Mouse (Mus musculus): Measurements from ENCODE around the gene Rgl1. TPM values are rescaled to one million over a fixed set of nuclear protein-coding genes. Genes with fewer than 3 reads are reported as not detected.

Gene Rgl1
- polyA plus RNA-seq, 1 experiment = 3.0 TPM

DNA sequence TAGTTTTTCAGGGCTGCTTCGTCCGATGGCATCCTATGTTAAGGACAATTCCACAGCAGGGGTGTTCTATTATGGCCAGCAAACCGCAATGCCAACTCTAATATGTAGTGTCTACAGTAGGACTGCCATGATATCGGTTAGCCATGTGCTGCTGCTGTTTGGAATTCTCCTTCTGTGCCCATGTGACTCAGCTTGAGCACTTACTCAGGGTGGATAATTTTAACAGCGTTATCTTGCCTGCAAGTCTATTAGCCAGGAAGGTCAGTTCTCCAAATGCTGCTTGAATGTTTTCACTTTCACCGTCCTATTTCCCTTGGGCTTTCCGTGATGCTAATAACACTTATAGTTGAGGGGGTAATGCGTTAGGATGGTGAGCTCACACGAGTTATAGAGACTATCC lies 240.0 kb downstream of the Rgl1 start:
- no peak overlapping the region for H3K9ac ChIP-seq (ENCODE audit: low read depth, poor library complexity, severe bottlenecking)
- no peak overlapping the region for H3K27ac ChIP-seq (ENCODE audit: insufficient read depth, low read length)
- H3K4me1 ChIP-seq (ENCODE audit: control insufficient read depth, insufficient read depth, low read length) = no peaks in the 10 kb centered on the region
- H3K27me3 ChIP-seq (ENCODE audit: control insufficient read depth, insufficient read depth, low read length, poor library complexity, severe bottlenecking) = no peaks in the 10 kb centered on the region
- no peak overlapping the region for H3K4me3 ChIP-seq (ENCODE audit: low read depth, low read length)
- H3K9me3 ChIP-seq (replicated peaks; ENCODE audit: control insufficient read depth, insufficient read depth, low read length, poor library complexity, severe bottlenecking) = no peaks in the 10 kb centered on the region
- no peak for TF ChIP-seq EP300 (IDR thresholded peaks at IDR 0.05; ENCODE audit: insufficient read depth, low read depth, low read length)
- TF ChIP-seq POLR2A (IDR thresholded peaks at IDR 0.05; ENCODE audit: insufficient read depth, low read length) = no peak
- no peak for TF ChIP-seq CTCF (IDR thresholded peaks at IDR 0.05; ENCODE audit: low read depth, low read length)
- H3K36me3 ChIP-seq (ENCODE audit: control insufficient read depth, insufficient read depth, low read length, poor library complexity, severe bottlenecking) = no peaks in the 10 kb centered on the region

- no peaks in the 10 kb centered on the region for H3K36me3 ChIP-seq (ENCODE audit: control insufficient read depth, insufficient read depth, low read length, poor library complexity, severe bottlenecking)
- TF ChIP-seq CTCF (IDR thresholded peaks at IDR 0.05; ENCODE audit: low read depth, low read length) (peak; percentile 40), EP300 (IDR thresholded peaks at IDR 0.05; ENCODE audit: insufficient read depth, low read depth, low read length) (no peak), POLR2A (IDR thresholded peaks at IDR 0.05; ENCODE audit: insufficient read depth, low read length) (no peak)
- no peak overlapping the region for H3K9ac ChIP-seq (ENCODE audit: low read depth, poor library complexity, severe bottlenecking)
- H3K27ac ChIP-seq (ENCODE audit: insufficient read depth, low read length) = no peak overlapping the region
- H3K4me3 ChIP-seq (ENCODE audit: low read depth, low read length) = no peak overlapping the region
- no peaks in the 10 kb centered on the region for H3K9me3 ChIP-seq (replicated peaks; ENCODE audit: control insufficient read depth, insufficient read depth, low read length, poor library complexity, severe bottlenecking)
- no peaks in the 10 kb centered on the region for H3K4me1 ChIP-seq (ENCODE audit: control insufficient read depth, insufficient read depth, low read length)
- no peaks in the 10 kb centered on the region for H3K27me3 ChIP-seq (ENCODE audit: control insufficient read depth, insufficient read depth, low read length, poor library complexity, severe bottlenecking)
Observed at GRCm38 (mm10) chr1:152524987-152525648, 241.0 kb downstream of the Rgl1 start.

- Histone ChIP-seq H3K4me1 (ENCODE audit: control insufficient read depth, insufficient read depth, low read length) (no peaks in the 10 kb centered on the region), H3K9ac (ENCODE audit: low read depth, poor library complexity, severe bottlenecking) (no peak overlapping the region), H3K27me3 (ENCODE audit: control insufficient read depth, insufficient read depth, low read length, poor library complexity, severe bottlenecking) (no peaks in the 10 kb centered on the region), H3K4me3 (ENCODE audit: low read depth, low read length) (no peak overlapping the region), H3K36me3 (ENCODE audit: control insufficient read depth, insufficient read depth, low read length, poor library complexity, severe bottlenecking) (no peaks in the 10 kb centered on the region), H3K9me3 (replicated peaks; ENCODE audit: control insufficient read depth, insufficient read depth, low read length, poor library complexity, severe bottlenecking) (no peaks in the 10 kb centered on the region), H3K27ac (ENCODE audit: insufficient read depth, low read length) (no peak overlapping the region)
- TF ChIP-seq CTCF (IDR thresholded peaks at IDR 0.05; ENCODE audit: low read depth, low read length) (no peak), EP300 (IDR thresholded peaks at IDR 0.05; ENCODE audit: insufficient read depth, low read depth, low read length) (no peak), POLR2A (IDR thresholded peaks at IDR 0.05; ENCODE audit: insufficient read depth, low read length) (no peak)
Observed at GRCm38 (mm10) chr1:152524098-152524892, 241.9 kb downstream of the Rgl1 start.

DNA sequence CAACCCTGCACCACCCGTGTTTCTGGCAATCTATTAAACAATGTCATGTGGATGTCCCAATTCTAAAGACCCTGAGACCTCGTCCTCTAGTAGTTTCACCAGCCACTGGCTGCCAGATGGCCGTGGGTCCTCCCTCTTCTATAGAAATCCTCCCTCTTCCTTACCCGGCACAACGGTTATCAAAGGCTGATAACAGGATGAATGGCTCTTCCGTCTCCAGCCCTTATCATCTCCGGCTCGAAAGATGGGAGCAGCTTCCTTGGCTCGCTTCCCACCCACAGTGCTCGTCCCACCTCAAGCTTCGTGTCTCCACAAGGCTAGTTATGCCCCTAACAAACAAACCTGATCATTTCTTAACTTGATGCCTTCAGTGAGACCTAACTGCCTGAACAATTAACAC lies 242.9 kb downstream of the Rgl1 start:
- Histone ChIP-seq H3K4me1 (ENCODE audit: control insufficient read depth, insufficient read depth, low read length) (no peaks in the 10 kb centered on the region), H3K4me3 (ENCODE audit: low read depth, low read length) (no peak overlapping the region), H3K36me3 (ENCODE audit: control insufficient read depth, insufficient read depth, low read length, poor library complexity, severe bottlenecking) (no peaks in the 10 kb centered on the region), H3K27me3 (ENCODE audit: control insufficient read depth, insufficient read depth, low read length, poor library complexity, severe bottlenecking) (no peaks in the 10 kb centered on the region), H3K27ac (ENCODE audit: insufficient read depth, low read length) (no peak overlapping the region), H3K9ac (ENCODE audit: low read depth, poor library complexity, severe bottlenecking) (no peak overlapping the region), H3K9me3 (replicated peaks; ENCODE audit: control insufficient read depth, insufficient read depth, low read length, poor library complexity, severe bottlenecking) (no peaks in the 10 kb centered on the region)
- TF ChIP-seq EP300 (IDR thresholded peaks at IDR 0.05; ENCODE audit: insufficient read depth, low read depth, low read length) = no peak

DNA sequence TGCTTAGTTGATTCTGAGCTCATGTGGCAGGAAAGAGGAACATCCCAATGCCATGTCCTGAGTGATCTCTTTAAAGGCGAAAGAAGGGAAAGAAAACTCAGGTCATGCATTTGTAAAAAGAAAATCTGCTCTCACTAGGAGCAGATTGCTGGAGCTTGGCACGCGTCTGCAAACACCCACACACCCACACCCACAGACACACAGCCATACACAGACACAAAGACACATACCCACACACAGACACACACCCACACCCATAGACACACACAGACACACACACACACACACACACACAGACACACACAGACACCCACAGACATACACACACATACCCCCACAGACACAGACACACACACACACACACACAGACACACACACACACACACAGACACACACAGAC lies 243.9 kb downstream of the Rgl1 start:
- Histone ChIP-seq H3K9me3 (replicated peaks; ENCODE audit: control insufficient read depth, insufficient read depth, low read length, poor library complexity, severe bottlenecking) (no peaks in the 10 kb centered on the region), H3K4me3 (ENCODE audit: low read depth, low read length) (no peak overlapping the region), H3K36me3 (ENCODE audit: control insufficient read depth, insufficient read depth, low read length, poor library complexity, severe bottlenecking) (no peaks in the 10 kb centered on the region), H3K4me1 (ENCODE audit: control insufficient read depth, insufficient read depth, low read length) (no peaks in the 10 kb centered on the region), H3K9ac (ENCODE audit: low read depth, poor library complexity, severe bottlenecking) (no peak overlapping the region), H3K27me3 (ENCODE audit: control insufficient read depth, insufficient read depth, low read length, poor library complexity, severe bottlenecking) (no peaks in the 10 kb centered on the region), H3K27ac (ENCODE audit: insufficient read depth, low read length) (no peak overlapping the region)
- TF ChIP-seq EP300 (IDR thresholded peaks at IDR 0.05; ENCODE audit: insufficient read depth, low read depth, low read length) (no peak), CTCF (IDR thresholded peaks at IDR 0.05; ENCODE audit: low read depth, low read length) (no peak), POLR2A (IDR thresholded peaks at IDR 0.05; ENCODE audit: insufficient read depth, low read length) (no peak)
